Mouse (Mus musculus) erythroblast, embryonic 14.5 days (primary cell): ENCODE data around the gene Tmtc4.

Experiments
- GATA1 ChIP-seq: IDR thresholded peaks from 2 replicates; pipeline ENCODE4 v1.6.1; 2012; ENCODE audit warnings: low read length, inconsistent platforms, mixed read lengths
- TAL1 ChIP-seq: IDR thresholded peaks from 3 replicates; pipeline ENCODE4 v1.6.1; 2012; ENCODE audit warnings: low read length, inconsistent platforms, mixed read lengths

GRCm38 (mm10) chr14:122913657-122914056, 70.2 kb downstream of the Tmtc4 start, which contains the start of gene Ggact:
- TF ChIP-seq TAL1 (no peak), GATA1 (no peak)
